Mouse (Mus musculus) hindbrain, postnatal 0 days (tissue): ENCODE measurements around the gene Hsp90ab1. TPM values are rescaled to one million over a fixed set of nuclear protein-coding genes. Genes with fewer than 3 reads are reported as not detected.

Experiments
- ATAC-seq: fragments of 200-750 bp; cut with Nextera tagmentation; 2 replicates; pipeline ENCODE4 v1.8.0; 2017; ENCODE audit warnings: mild to moderate bottlenecking, moderate TSS enrichment, moderate library complexity
- DNase-seq: peaks from one replicate; pipeline ENCODE4 v3.0.0-alpha.2; 2015; ENCODE audit warnings: low spot score
- H3K27ac ChIP-seq: fragments of 300-500 bp; sonication (generic); 2 replicates; pipeline ENCODE4 v1.5.1; 2014; ENCODE audit warnings: mild to moderate bottlenecking
- H3K27me3 ChIP-seq: fragments of 300-500 bp; sonication (generic); 2 replicates; pipeline ENCODE4 v1.6.1; 2014; ENCODE audit warnings: low read length, mixed read lengths; ENCODE audit not compliant: insufficient read depth
- H3K36me3 ChIP-seq: fragments of 300-500 bp; sonication (generic); 2 replicates; pipeline ENCODE4 v1.6.1; 2014; ENCODE audit warnings: low read length, mixed read lengths; ENCODE audit not compliant: insufficient read depth
- H3K4me1 ChIP-seq: fragments of 300-500 bp; sonication (generic); 2 replicates; pipeline ENCODE4 v1.6.1; 2014; ENCODE audit warnings: antibody characterized with exemption, low read length, mixed read lengths; ENCODE audit not compliant: insufficient read depth
- H3K4me2 ChIP-seq: fragments of 300-500 bp; sonication (generic); 2 replicates; pipeline ENCODE4 v1.6.1; 2014; ENCODE audit warnings: low read depth, mild to moderate bottlenecking, low read length, moderate library complexity, mixed read lengths
- H3K4me3 ChIP-seq: fragments of 300-500 bp; sonication (generic); 2 replicates; pipeline ENCODE4 v1.5.1; 2014; ENCODE audit warnings: low read length
- H3K9ac ChIP-seq: fragments of 300-500 bp; sonication (generic); replicated peaks from 2 replicates; pipeline ENCODE4 v1.6.1; 2014; ENCODE audit warnings: mild to moderate bottlenecking, low read length, moderate library complexity, mixed read lengths
- H3K9me3 ChIP-seq: fragments of 300-500 bp; sonication (generic); 2 replicates; pipeline ENCODE4 v1.6.1; 2016; ENCODE audit warnings: low read length, mixed read lengths
- CTCF ChIP-seq: IDR thresholded peaks from 2 replicates; pipeline ENCODE4 v1.5.1; 2016; ENCODE audit warnings: antibody characterized with exemption, control low read depth, low read depth
- WGBS: fragments of 180-500 bp; shearing (Covaris S2); extraction: QIAGEN DNeasy Blood & Tissue Kit; methylation state at CpG from one replicate; pipeline ENCODE4 v1.1.7; 2014; 5-methylcytosine and 5-hydroxymethylcytosine counted together
- polyA plus RNA-seq: library from polyadenylated mRNA; unstranded; fragments of >200 nt; fragmentation: Nextera tagmentation; extraction: Ambion mirVana; gene quantifications from 2 replicates; pipeline ENCODE4 v1.2.1, GENCODE M21; 2015
- total RNA-seq: library from RNA; depleted of rRNA; stranded (reverse); fragments of >200 nt; gene quantifications from 2 replicates; pipeline ENCODE4 v1.2.3, GENCODE M21; 2014

The Hsp90ab1 gene
- total and polyA plus RNA-seq, 2 experiments from 2014 or later: 982 to 1,504 TPM

- WGBS: 52% methylated on average over 4 of the region's 4 CpGs
- H3K27ac ChIP-seq: no peak overlapping the region
- DNase-seq (no peak), ATAC-seq (no peak)
- TF ChIP-seq CTCF: no peak
- H3K4me3 ChIP-seq: no peak overlapping the region
- no peaks in the 10 kb centered on the region for H3K27me3 ChIP-seq
- H3K9me3 ChIP-seq: no peaks in the 10 kb centered on the region
- H3K9ac ChIP-seq: no peak overlapping the region
- H3K4me2 ChIP-seq: no peak overlapping the region
- 0 out of 2 replicates have a peak, but pooled peaks cover 2% of the 10 kb centered on the region for H3K4me1 ChIP-seq
- H3K36me3 ChIP-seq: no peaks in the 10 kb centered on the region
Observed at GRCm38 (mm10) chr17:45538394-45538793, 34.7 kb downstream of the Hsp90ab1 start.

DNA sequence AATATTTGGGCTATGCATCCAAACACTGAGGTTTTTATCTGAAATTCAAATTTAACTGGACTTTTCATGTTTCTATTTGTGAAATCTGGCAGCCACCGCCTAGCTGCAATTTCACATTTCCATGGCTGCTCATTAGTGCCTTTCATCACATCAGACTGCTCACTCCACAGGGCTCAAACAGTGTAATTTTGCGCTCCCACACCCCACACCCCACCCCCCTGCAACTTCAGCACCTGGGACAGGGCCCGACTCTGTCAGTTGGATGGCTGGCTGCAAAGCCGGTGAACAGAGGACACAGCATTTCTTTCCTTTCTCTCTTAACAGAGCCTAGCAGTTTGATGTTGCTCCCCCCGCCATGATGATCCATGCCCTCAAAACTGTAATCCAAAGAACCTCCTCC is 36.8 kb downstream of the Hsp90ab1 start:
- Histone ChIP-seq H3K9me3 (no peaks in the 10 kb centered on the region), H3K9ac (no peak overlapping the region), H3K4me3 (no peak overlapping the region), H3K4me1 (no peaks in the 10 kb centered on the region), H3K27ac (no peak overlapping the region), H3K4me2 (no peak overlapping the region), H3K27me3 (no peaks in the 10 kb centered on the region), H3K36me3 (no peaks in the 10 kb centered on the region)
- no peak for TF ChIP-seq CTCF
- WGBS: 19% methylated on average over 5 of the region's 5 CpGs
- DNase-seq (no peak), ATAC-seq (no peak)

- Histone ChIP-seq H3K9me3 (no peaks in the 10 kb centered on the region), H3K27ac (no peak overlapping the region), H3K36me3 (no peaks in the 10 kb centered on the region), H3K4me1 (no peaks in the 10 kb centered on the region), H3K4me2 (no peak overlapping the region), H3K9ac (no peak overlapping the region), H3K27me3 (no peaks in the 10 kb centered on the region), H3K4me3 (no peak overlapping the region)
- ATAC-seq (no peak), DNase-seq (no peak)
- 54% methylated on average over 15 of the region's 15 CpGs for WGBS
- TF ChIP-seq CTCF: no peak
Observed at GRCm38 (mm10) chr17:45532896-45533295, 40.2 kb downstream of the Hsp90ab1 start.

DNA sequence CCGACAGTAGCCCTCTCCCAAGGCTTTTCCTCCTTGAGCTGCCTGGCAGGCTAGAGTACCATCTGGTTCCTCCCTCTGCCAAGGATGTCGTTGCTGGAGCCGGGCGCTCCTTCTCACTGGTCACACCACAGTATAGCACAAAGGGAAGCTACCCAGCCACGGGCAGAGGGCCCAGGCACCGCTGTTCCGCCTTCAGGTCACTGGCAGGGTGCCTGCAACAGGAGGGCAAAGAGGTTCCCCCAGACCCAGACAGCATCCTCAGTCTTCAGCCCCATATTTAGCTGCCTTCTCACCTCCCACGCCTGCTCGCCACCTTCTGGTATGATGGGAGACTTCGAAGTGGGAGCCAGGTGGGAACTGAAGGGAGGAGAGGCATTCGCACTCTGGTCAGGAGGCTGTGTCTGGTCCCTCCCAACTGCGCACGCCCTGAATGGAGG is 42.7 kb downstream of the Hsp90ab1 start:
- 27% methylated on average over 13 of the region's 13 CpGs for WGBS
- peak; percentile 81 for ATAC-seq
- Histone ChIP-seq H3K27ac (peak overlapping the region; percentile 52), H3K4me1 (no peaks in the 10 kb centered on the region; the same call in 1 of the 2 replicates), H3K4me3 (no peak overlapping the region), H3K27me3 (no peaks in the 10 kb centered on the region), H3K9ac (no peak overlapping the region), H3K36me3 (no peaks in the 10 kb centered on the region), H3K9me3 (no peaks in the 10 kb centered on the region), H3K4me2 (no peak overlapping the region)
- DNase-seq: peak; percentile 84
- peak; percentile 53 for TF ChIP-seq CTCF

- Histone ChIP-seq H3K9ac (no peak overlapping the region), H3K9me3 (no peaks in the 10 kb centered on the region), H3K4me1 (peaks cover 11% of the 10 kb centered on the region), H3K36me3 (no peaks in the 10 kb centered on the region), H3K4me3 (no peak overlapping the region), H3K4me2 (no peak overlapping the region), H3K27ac (no peak overlapping the region), H3K27me3 (no peaks in the 10 kb centered on the region)
- no peak for TF ChIP-seq CTCF
- ATAC-seq (peak; percentile 39), DNase-seq (peak; percentile 57)
- WGBS: 25% methylated on average over 5 of the region's 5 CpGs
Observed at GRCm38 (mm10) chr17:45526571-45526970, 46.5 kb downstream of the Hsp90ab1 start.

- ATAC-seq: peak; percentile 56; the same call in 1 of the 2 replicates
- no peak overlapping the region for H3K4me2 ChIP-seq
- H3K4me1 ChIP-seq: peaks cover 11% of the 10 kb centered on the region
- TF ChIP-seq CTCF: no peak
- H3K36me3 ChIP-seq: no peaks in the 10 kb centered on the region
- H3K27ac ChIP-seq: peak overlapping the region; percentile 65; the same call in 1 of the 2 replicates
- H3K9ac ChIP-seq: no peak overlapping the region
- no peak overlapping the region for H3K4me3 ChIP-seq
- 32% methylated on average over 4 of the region's 4 CpGs for WGBS
- peak; percentile 63 for DNase-seq
- no peaks in the 10 kb centered on the region for H3K27me3 ChIP-seq
- H3K9me3 ChIP-seq: no peaks in the 10 kb centered on the region
Observed at GRCm38 (mm10) chr17:45524961-45525360, 48.1 kb downstream of the Hsp90ab1 start.

GRCm38 (mm10) chr17:45523263-45523662 is 49.8 kb downstream of the Hsp90ab1 start, which contains the start of gene Tcte1:
Gene Tcte1, plus strand, starts transcription at chr17:45523434.
- H3K4me2 ChIP-seq: peak within 1 kb of the TSS; percentile 65
- peaks cover 11% of the 10 kb centered on the region for H3K4me1 ChIP-seq
- DNase-seq (peak; percentile 79), ATAC-seq (peak; percentile 61)
- H3K9me3 ChIP-seq: no peaks in the 10 kb centered on the region
- WGBS: under 1% methylated on average over 21 of the region's 21 CpGs
- peak within 1 kb of the TSS; percentile 45 for H3K9ac ChIP-seq
- peak within 1 kb of the TSS; percentile 32 for H3K4me3 ChIP-seq
- no peaks in the 10 kb centered on the region for H3K36me3 ChIP-seq
- no peaks in the 10 kb centered on the region for H3K27me3 ChIP-seq
- peak; percentile 21; the same call in 1 of the 2 replicates for TF ChIP-seq CTCF
- H3K27ac ChIP-seq: peak within 1 kb of the TSS; percentile 36
